Mouse (Mus musculus) urinary bladder, postnatal 14 days (tissue): Measurements from ENCODE around the gene 1700012P22Rik.

Source experiments
- DNase-seq: peaks from one replicate; pipeline ENCODE4 v3.0.0; 2021; ENCODE audit warnings: low spot score

The 1700012P22Rik gene

GRCm38 (mm10) chr4:144438672-144439071, at the start of gene 1700012P22Rik:
Gene 1700012P22Rik, minus strand, starts transcription at chr4:144438772.
- no peak for DNase-seq

- DNase-seq, result no peak
Measured at GRCm38 (mm10) chr4:144468091-144468490, 29.5 kb upstream of the 1700012P22Rik start.

GRCm38 (mm10) chr4:144465206-144465605, 26.6 kb upstream of the 1700012P22Rik start:
- DNase-seq, result no peak

DNA sequence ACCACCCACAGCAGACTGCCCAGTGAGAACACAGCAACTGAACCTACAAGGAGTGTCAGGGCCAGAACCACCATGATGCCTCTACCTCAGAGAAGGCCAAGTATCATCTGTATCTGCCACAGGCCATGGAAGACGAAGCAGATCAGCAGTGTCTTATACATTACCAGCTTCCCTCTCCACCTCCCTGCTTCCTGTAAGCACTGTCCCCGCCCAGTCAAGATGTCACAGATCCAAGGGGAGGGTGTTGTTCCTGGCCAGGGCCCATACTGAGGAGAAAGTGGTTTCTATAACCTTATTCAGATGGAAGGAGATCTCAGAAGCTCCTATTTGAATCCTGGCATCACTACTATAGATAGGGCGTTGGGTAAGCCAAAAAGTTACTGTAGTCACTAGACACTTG, 25.1 kb upstream of the 1700012P22Rik start, which contains the start of gene Aadacl3:
Gene Aadacl3 (minus strand): TSS at position 101 of the 400 bp plus-strand sequence.
- no peak for DNase-seq

- DNase-seq, result no peak
Measured at GRCm38 (mm10) chr4:144453217-144453616, 14.6 kb upstream of the 1700012P22Rik start, which contains the start of gene Gm9944. Gene Gm9944, minus strand, starts transcription at chr4:144453317.

GRCm38 (mm10) chr4:144448546-144448945, 10.0 kb upstream of the 1700012P22Rik start:
- no peak for DNase-seq

GRCm38 (mm10) chr4:144441582-144441981, 3.0 kb upstream of the 1700012P22Rik start:
- DNase-seq, result no peak

DNA sequence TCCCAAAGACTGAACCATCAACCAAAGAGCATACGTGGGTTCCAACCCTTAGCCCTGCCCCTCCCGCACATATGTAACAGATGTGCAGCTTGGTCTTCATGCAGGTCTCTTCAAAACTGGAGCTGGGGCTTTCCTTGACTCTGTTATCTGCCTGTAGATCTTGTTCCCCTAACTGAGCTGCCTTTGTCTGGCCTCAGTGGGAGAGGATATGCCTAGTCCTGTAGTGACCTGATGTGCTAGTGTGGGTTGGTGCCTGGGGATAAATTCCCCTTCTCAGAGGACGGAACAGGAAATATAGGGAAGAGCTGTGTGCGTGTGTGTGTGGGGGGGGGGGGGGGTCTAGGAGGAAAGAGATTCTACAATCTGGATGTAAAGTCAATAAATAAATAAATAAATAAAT, 2.5 kb upstream of the 1700012P22Rik start:
- DNase-seq, result no peak

DNA sequence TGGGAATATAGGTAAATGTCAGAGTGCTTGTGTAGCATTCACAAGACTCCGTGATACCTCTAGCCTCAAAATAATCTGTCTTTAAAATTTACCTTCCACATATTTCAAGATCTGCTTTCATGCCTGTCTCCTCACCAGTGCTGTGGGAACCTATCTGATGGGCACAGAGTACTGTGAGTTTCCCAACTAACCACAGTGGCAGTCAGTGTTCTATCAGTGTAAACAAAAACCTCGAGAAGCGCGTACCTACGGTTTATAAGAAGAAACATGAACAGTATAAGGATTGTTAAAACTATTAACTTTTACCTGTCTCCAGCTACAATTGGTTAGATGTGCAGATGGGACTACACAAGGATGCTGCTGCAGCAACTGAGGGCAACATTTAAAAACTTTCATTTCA, 5.4 kb downstream of the 1700012P22Rik start:
- DNase-seq, result no peak

DNA sequence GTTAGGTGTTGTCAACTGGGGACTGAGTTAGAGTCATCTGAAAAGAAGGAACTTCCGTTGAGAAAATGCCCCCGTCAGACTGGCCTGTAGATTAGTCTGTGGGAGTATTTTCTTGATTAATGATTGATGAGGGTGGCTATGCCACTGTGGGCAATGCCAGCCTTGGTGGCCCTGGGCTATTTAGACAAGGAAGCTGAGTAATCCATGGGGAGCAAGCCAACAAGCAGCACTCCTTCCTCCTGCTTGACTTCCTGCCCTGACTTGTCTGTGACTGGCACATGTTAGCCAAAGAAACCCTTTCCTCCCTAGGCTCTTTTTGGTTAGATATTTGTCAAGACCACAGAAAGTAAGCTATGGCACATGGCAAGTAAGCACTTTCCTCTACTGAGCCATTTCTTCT, 7.8 kb downstream of the 1700012P22Rik start:
- DNase-seq, result peak; percentile 5

- DNase-seq, result peak; percentile 57
Measured at GRCm38 (mm10) chr4:144428868-144429267, 9.7 kb downstream of the 1700012P22Rik start.

GRCm38 (mm10) chr4:144424590-144424989, 14.0 kb downstream of the 1700012P22Rik start:
- no peak for DNase-seq

- DNase-seq, result no peak
Measured at GRCm38 (mm10) chr4:144420644-144421043, 17.9 kb downstream of the 1700012P22Rik start.

GRCm38 (mm10) chr4:144408290-144408689, 30.3 kb downstream of the 1700012P22Rik start, which contains the start of gene Pramef12:
Gene Pramef12, minus strand, starts transcription at chr4:144408464.
- DNase-seq, result no peak

- no peak for DNase-seq
Measured at GRCm38 (mm10) chr4:144406261-144406660, 32.3 kb downstream of the 1700012P22Rik start.

GRCm38 (mm10) chr4:144404456-144405086, 34.0 kb downstream of the 1700012P22Rik start:
- DNase-seq, result peak; percentile 69

GRCm38 (mm10) chr4:144402712-144403111, 35.9 kb downstream of the 1700012P22Rik start:
- no peak for DNase-seq

DNA sequence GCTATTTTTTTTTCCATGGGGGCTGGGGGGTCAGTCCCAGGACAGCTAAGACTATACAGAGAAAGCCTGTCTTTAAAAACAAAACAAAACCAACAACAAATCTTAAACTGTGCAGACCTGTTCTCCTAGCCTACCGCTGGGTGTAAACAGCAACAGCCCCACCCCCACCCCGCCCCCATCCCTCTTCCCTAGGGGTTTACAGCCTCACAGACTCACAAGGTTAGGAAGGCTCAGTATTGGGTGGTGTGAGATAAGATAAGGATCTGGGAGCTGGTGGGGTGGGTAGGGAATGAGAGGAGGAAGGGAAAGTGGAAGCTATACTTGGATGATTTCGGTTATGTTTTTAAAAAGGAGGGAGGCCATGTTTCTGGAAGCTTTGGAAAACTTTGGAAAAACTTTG, 42.3 kb downstream of the 1700012P22Rik start:
- no peak for DNase-seq

DNA sequence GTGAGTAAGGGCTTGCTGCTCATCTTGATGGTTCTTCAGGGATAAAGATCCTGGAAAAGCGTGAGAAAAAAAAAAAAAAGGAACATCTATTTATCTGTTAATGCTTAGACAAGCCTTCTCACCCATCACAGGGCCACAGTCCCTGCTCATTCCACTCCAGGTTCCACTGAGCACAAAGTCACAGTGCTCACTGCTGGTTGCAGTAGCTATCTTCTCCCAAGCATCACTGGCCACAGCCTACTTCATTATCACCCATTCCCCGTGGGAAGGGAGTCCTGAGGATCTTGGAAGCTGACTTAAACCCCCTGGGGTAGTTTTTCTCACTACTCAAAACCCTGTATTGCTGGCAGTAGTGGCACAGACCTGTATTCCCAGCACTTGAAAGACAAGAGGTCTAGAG, 60.7 kb downstream of the 1700012P22Rik start, which contains the start of gene Pramef20:
Gene Pramef20 (minus strand): TSS at position 23 of the 400 bp plus-strand sequence.
- DNase-seq, result no peak
